Mouse (Mus musculus) frontal cortex, postnatal 36 days (tissue): ENCODE results near the gene Gm45902.
A peak's percentile ranks its signal among the peaks of the same experiment; 100 is the strongest.

Experiments used
- DNase-seq, 2 experiments: peaks; one replicate each; pipeline ENCODE4 v3.0.0; 2022; ENCODE audit warnings: low spot score in 2 of 2

Gene Gm45902

GRCm38 (mm10) chr2:3512552-3513454 lies at the start of gene Gm45902, which contains the start of the genes Hspa14 and Cdnf:
TSS of gene Gm45902 (minus strand) at chr2:3512790.
TSS of gene Hspa14 (minus strand) at chr2:3512814.
TSS of gene Cdnf (plus strand) at chr2:3513030.
- peak; percentile 95 to 98 for DNase-seq

GRCm38 (mm10) chr2:3546588-3546987 lies 34.0 kb upstream of the Gm45902 start:
- DNase-seq, result peak; percentile 49 to 53

GRCm38 (mm10) chr2:3546055-3546454 lies 33.5 kb upstream of the Gm45902 start:
- DNase-seq, result no peak

- DNase-seq, result no peak
These were observed 28.9 kb upstream of the Gm45902 start for GRCm38 (mm10) chr2:3541307-3542079.

- DNase-seq, result no peak
These were observed 13.7 kb upstream of the Gm45902 start for GRCm38 (mm10) chr2:3526288-3526687.

GRCm38 (mm10) chr2:3522558-3522957 lies 10.0 kb upstream of the Gm45902 start:
- DNase-seq, result no peak

- DNase-seq, result no peak
These were observed 514 bp downstream of the Gm45902 start for GRCm38 (mm10) chr2:3512076-3512475.

GRCm38 (mm10) chr2:3500886-3501285 lies 11.7 kb downstream of the Gm45902 start:
- no peak for DNase-seq

- no peak for DNase-seq
These were observed 13.0 kb downstream of the Gm45902 start for GRCm38 (mm10) chr2:3499543-3499942.

- no peak for DNase-seq
These were observed 18.7 kb downstream of the Gm45902 start for GRCm38 (mm10) chr2:3493833-3494409.

- DNase-seq, result no peak
These were observed 22.8 kb downstream of the Gm45902 start for GRCm38 (mm10) chr2:3489816-3490215.

- no peak for DNase-seq
These were observed 32.4 kb downstream of the Gm45902 start for GRCm38 (mm10) chr2:3480239-3480638.

GRCm38 (mm10) chr2:3475746-3476251 lies 36.8 kb downstream of the Gm45902 start:
- DNase-seq, result no peak

GRCm38 (mm10) chr2:3474861-3475283 lies 37.7 kb downstream of the Gm45902 start, which contains the start of gene Suv39h2:
TSS of gene Suv39h2 (minus strand) at chr2:3475031.
- peak; percentile 95 to 96 for DNase-seq

- peak; percentile 56 to 58 for DNase-seq
These were observed 38.2 kb downstream of the Gm45902 start for GRCm38 (mm10) chr2:3474361-3474805.

GRCm38 (mm10) chr2:3473891-3474290 lies 38.7 kb downstream of the Gm45902 start:
- no peak for DNase-seq

GRCm38 (mm10) chr2:3456590-3456989 lies 56.0 kb downstream of the Gm45902 start:
- DNase-seq, result no peak
